Mouse (Mus musculus): ENCODE measurements around the gene Stk33.

Gene Stk33

DNA sequence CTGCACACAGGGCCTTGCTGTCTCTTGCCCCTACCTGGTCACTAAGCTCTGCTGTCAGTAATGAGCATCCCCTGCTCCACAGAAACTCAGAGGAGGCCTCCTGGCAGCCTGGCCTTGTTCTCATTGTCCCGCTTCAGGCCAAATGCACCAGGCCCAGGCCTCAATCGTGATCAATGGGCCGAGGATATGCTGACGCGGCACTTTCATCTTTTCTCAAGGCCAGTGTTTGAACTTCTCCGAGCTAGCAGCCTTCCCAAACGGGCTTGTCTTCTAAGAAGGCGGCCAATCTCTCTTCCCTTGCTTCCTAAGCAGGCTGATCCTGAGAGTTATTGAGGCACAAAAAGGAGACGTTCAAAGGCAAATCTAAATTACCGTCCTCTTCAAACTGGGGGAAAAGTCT, 200.2 kb downstream of the Stk33 start:
- no peak for DNase-seq

DNA sequence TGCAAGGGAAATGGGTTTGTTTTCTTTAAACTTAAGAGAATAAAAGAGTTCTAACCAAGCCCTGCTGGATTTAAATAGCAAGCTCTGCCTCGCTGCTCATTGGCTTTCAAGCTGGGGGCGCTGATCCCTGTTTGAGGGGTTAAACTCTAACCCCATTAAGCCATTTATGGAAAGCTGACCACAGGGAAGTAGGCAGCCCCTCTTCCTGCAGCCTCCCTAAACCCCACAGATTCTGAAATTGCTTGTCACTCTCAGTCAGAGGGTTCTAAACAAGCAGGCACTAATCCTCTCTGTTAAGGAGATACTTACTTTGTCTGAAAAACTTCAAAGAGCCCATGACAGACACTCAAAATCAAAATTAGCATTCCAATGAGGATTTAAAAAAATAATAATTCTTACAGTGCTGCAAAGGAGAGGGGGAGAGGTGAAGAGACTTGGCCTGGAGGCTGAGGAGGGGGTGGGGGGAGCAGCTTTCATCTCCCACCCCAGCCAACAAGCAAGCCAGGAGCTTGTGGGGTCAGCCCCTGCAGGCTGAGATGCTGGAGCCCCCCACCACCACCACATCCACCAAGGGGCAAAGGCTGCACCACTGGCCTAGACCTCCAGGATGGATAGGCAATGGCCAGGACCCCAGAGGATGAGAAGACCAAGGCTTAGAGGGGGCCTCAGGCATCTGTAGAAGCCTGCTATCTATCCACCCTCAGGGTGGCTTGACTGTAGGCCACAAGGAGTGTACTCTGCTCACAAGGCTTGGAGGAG, 203.8 kb downstream of the Stk33 start:
- peak in 1 of 2 experiments; percentile 10 for DNase-seq

- peak in 1 of 2 experiments; percentile 8 for DNase-seq
These were observed 204.4 kb downstream of the Stk33 start for GRCm38 (mm10) chr7:109234476-109234875.

DNA sequence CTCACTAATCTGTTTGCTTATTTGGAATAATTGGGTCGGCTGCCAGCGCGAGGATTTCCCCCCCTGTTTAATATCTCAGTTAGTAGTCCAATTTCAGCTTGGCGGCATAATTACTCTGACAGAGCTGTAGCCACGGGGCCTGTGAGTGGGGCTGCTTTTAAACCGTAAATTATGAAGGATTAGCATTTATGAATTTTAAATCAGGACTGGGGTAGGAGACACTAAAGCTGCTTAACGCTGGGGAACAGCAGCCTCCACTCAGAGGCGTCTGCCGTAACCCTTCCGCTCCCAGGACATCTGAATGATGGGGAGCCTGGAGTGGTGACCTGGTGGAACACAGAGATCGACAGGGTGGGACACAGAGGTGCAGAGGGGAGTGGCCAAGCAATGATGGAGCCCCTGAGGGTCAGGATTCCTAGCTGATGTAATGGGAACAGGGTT, 207.0 kb downstream of the Stk33 start:
- peak in 1 of 2 experiments; percentile 14 for DNase-seq

DNA sequence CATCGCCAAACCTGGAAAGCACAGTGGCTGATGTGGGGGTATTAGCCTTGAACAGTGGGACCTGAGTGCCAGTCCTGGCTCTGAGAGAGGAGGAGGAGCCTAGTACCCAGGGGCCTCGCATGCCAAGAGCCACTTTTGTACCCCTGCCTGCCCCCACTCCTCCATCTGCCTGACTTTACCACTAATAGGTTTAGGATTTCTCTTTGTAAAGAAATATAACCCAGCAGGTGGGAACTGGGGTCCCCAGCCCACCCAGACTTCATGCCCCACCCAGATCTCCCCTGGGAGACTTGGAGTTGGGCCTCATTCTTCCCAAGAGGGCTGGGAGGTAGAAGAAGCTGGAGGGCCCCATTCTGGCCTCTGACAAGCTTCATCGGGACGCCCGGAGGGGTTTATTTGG, 207.6 kb downstream of the Stk33 start:
- peak in 1 of 2 experiments; percentile 9 for DNase-seq

DNA sequence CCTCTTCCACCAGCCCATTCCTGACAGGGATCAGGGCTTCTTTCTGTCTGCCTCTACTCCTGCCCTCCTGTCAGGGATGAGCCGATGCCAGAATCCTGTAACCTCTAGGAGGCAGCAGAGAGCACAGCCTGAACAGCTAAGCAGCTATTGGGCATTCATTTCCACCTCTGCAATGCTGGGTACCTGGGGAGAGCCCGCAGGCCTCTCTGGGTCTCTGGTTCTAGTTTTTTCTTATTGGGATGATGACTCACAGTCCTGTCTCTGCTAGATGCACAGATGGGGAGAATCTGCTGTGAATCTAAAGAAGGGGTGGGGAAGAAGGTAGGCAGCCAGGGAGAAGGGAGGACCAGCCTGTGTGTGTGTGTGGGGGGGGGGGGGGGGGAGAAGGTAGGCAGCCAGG, 208.1 kb downstream of the Stk33 start:
- peak; percentile 41 to 65 for DNase-seq
